Mouse (Mus musculus): ENCODE measurements around the gene Xpr1. TPM values are rescaled to one million over a fixed set of nuclear protein-coding genes. Genes with fewer than 3 reads are reported as not detected.

Xpr1 gene
- 49.8 and 68.7 TPM in 2 replicates for polyA plus RNA-seq (2014; fragmentation: Nextera tagmentation; extraction: Ambion mirVana)

DNA sequence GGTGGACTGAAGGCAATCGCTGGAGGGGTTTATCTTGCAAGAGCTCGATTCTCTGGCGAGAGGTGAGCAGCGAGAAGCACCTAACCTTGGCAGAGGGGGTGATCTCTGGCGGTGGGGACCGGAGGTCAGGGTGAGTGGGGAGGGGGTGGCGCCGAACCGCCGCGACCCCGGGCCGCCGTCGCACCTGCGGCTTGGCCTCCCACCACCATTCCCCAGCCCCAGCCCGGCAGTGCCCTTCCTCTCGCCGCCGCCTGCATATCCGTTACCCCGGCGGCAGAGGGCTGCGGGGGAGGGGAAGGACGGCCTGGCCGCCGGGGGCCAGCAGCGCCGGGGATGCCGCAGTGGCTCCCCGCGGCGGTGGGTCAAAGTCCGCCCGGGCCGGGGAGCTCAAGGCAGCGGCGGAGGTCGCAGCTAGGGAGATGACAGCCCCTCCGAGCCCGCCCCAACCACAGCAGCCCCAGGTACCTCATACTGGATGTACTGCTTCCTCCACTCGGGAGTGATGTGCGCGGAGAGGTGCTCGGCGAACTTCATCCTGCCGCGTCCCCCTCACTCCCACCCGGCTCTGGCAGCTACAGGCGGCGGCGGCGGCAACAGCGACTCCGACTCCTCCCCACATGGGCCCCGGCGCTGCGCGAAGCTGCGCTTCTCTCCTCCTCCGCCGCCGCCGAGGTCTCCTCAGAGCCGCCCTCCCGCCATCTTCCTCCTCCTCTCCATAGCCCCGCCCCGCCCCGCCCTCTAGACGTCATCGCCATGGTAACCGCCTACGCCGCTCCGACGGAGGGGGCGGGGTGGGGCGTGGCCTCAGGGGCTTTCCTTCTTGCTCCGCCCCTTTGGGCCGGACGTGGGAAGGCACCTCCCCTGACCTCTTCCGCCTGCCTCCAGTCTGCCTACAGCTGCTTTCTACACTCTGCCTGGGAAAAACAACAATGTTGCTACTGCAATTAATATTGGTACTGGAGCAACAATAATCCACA lies at the start of gene Xpr1:
Gene Xpr1, minus strand, starts transcription at position 715 of the 977 bp plus-strand sequence.
- peak within 1 kb of the TSS; percentile 95 for H3K27ac ChIP-seq (ENCODE audit: low read depth, low read length)
- peak; percentile 95 for ATAC-seq (ENCODE audit: low read depth)

GRCm38 (mm10) chr1:155463442-155463841 lies 46.2 kb upstream of the Xpr1 start:
- no peak overlapping the region for H3K9ac ChIP-seq (replicated peaks; ENCODE audit: low read depth, low read length)
- no peaks in the 10 kb centered on the region for H3K4me1 ChIP-seq (ENCODE audit: control insufficient read depth, insufficient read depth, low read length)
- ATAC-seq (ENCODE audit: low read depth) = no peak
- H3K4me3 ChIP-seq (ENCODE audit: low read depth, low read length) = no peak overlapping the region
- H3K27ac ChIP-seq (ENCODE audit: low read depth, low read length) = no peak overlapping the region
- no peaks in the 10 kb centered on the region for H3K27me3 ChIP-seq (ENCODE audit: control insufficient read depth, insufficient read depth, low read length)
- no peak overlapping the region for H3K4me2 ChIP-seq (ENCODE audit: low read depth, low read length)
- no peaks in the 10 kb centered on the region for H3K9me3 ChIP-seq (ENCODE audit: control insufficient read depth, low read length)
- no peaks in the 10 kb centered on the region for H3K36me3 ChIP-seq (ENCODE audit: control insufficient read depth, insufficient read depth, low read length)
- WGBS = 20% methylated on average over 10 of the region's 10 CpGs

More for the DNA sequence above, at the start of gene Xpr1:
- Histone ChIP-seq H3K9me3 (ENCODE audit: control insufficient read depth, low read length) (no peaks in the 10 kb centered on the region), H3K36me3 (ENCODE audit: control insufficient read depth, insufficient read depth, low read length) (no peaks in the 10 kb centered on the region), H3K4me1 (ENCODE audit: control insufficient read depth, insufficient read depth, low read length) (no peaks in the 10 kb centered on the region), H3K4me3 (ENCODE audit: low read depth, low read length) (peak within 1 kb of the TSS; percentile 92), H3K9ac (replicated peaks; ENCODE audit: low read depth, low read length) (peak within 1 kb of the TSS; percentile 94), H3K27me3 (ENCODE audit: control insufficient read depth, insufficient read depth, low read length) (no peaks in the 10 kb centered on the region), H3K4me2 (ENCODE audit: low read depth, low read length) (peak within 1 kb of the TSS; percentile 60)
- 0% methylated on average over 46 of the region's 82 CpGs for WGBS

DNA sequence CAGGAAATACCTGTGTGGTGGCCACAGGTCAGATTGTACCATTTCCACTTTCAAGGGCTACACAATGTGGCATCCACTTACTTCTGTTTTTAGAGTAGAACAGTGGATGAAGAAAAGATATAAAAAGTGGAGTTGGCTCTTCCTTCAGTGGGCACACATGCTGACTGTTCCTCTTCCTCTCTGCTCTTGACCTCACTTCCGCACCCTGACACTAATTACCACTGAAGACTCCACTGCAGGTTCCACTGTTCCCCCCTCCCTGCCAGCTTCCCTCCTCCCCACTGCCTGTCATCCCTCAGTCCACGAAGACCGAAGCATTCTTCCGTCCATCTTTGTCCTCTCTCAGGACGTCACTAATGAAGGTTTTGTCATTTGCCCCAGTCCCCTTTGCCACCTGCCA lies 45.4 kb upstream of the Xpr1 start:
- Histone ChIP-seq H3K9me3 (ENCODE audit: control insufficient read depth, low read length) (no peaks in the 10 kb centered on the region), H3K4me2 (ENCODE audit: low read depth, low read length) (no peak overlapping the region), H3K9ac (replicated peaks; ENCODE audit: low read depth, low read length) (no peak overlapping the region), H3K4me1 (ENCODE audit: control insufficient read depth, insufficient read depth, low read length) (no peaks in the 10 kb centered on the region), H3K27me3 (ENCODE audit: control insufficient read depth, insufficient read depth, low read length) (no peaks in the 10 kb centered on the region), H3K36me3 (ENCODE audit: control insufficient read depth, insufficient read depth, low read length) (no peaks in the 10 kb centered on the region), H3K27ac (ENCODE audit: low read depth, low read length) (no peak overlapping the region), H3K4me3 (ENCODE audit: low read depth, low read length) (no peak overlapping the region)
- WGBS = 71% methylated on average over 5 of the region's 5 CpGs
- ATAC-seq (ENCODE audit: low read depth) = no peak

GRCm38 (mm10) chr1:155457532-155457931 lies 40.3 kb upstream of the Xpr1 start:
- Histone ChIP-seq H3K4me1 (ENCODE audit: control insufficient read depth, insufficient read depth, low read length) (no peaks in the 10 kb centered on the region), H3K4me3 (ENCODE audit: low read depth, low read length) (no peak overlapping the region), H3K27me3 (ENCODE audit: control insufficient read depth, insufficient read depth, low read length) (no peaks in the 10 kb centered on the region), H3K9me3 (ENCODE audit: control insufficient read depth, low read length) (no peaks in the 10 kb centered on the region), H3K4me2 (ENCODE audit: low read depth, low read length) (no peak overlapping the region), H3K27ac (ENCODE audit: low read depth, low read length) (no peak overlapping the region), H3K36me3 (ENCODE audit: control insufficient read depth, insufficient read depth, low read length) (no peaks in the 10 kb centered on the region), H3K9ac (replicated peaks; ENCODE audit: low read depth, low read length) (no peak overlapping the region)
- 89% methylated on average over 7 of the region's 7 CpGs for WGBS
- no peak for ATAC-seq (ENCODE audit: low read depth)

DNA sequence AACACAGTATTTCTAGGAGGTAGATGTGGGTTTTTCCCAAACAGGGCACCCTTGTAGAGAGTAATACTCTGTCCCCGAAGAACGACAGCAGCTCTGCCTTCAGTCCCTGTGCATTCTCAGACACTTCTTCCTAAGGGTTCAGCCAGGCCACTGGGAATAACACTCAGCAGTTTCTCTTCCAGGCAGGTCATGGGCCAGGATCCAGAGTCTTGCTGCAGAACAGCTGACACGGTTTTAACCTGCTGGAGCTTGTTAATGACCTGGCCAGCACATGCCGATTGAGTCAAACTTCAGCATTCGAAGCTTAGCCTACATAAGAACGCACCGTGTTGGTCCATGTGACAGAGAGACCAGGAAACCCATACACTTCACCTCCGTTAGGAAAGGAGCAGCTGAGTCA lies 36.0 kb upstream of the Xpr1 start:
- no peaks in the 10 kb centered on the region for H3K9me3 ChIP-seq (ENCODE audit: control insufficient read depth, low read length)
- 0 out of 2 replicates have a peak, but pooled peaks cover 4% of the 10 kb centered on the region for H3K4me1 ChIP-seq (ENCODE audit: control insufficient read depth, insufficient read depth, low read length)
- no peaks in the 10 kb centered on the region for H3K36me3 ChIP-seq (ENCODE audit: control insufficient read depth, insufficient read depth, low read length)
- 82% methylated on average over 8 of the region's 8 CpGs for WGBS
- H3K4me3 ChIP-seq (ENCODE audit: low read depth, low read length) = no peak overlapping the region
- H3K4me2 ChIP-seq (ENCODE audit: low read depth, low read length) = no peak overlapping the region
- no peaks in the 10 kb centered on the region for H3K27me3 ChIP-seq (ENCODE audit: control insufficient read depth, insufficient read depth, low read length)
- no peak overlapping the region for H3K9ac ChIP-seq (replicated peaks; ENCODE audit: low read depth, low read length)
- no peak for ATAC-seq (ENCODE audit: low read depth)
- H3K27ac ChIP-seq (ENCODE audit: low read depth, low read length) = no peak overlapping the region

GRCm38 (mm10) chr1:155448932-155449331 lies 31.7 kb upstream of the Xpr1 start:
- H3K4me2 ChIP-seq (ENCODE audit: low read depth, low read length) = no peak overlapping the region
- H3K9ac ChIP-seq (replicated peaks; ENCODE audit: low read depth, low read length) = no peak overlapping the region
- no peaks in the 10 kb centered on the region for H3K9me3 ChIP-seq (ENCODE audit: control insufficient read depth, low read length)
- ATAC-seq (ENCODE audit: low read depth) = no peak
- WGBS = 92% methylated on average over 2 of the region's 2 CpGs
- 0 out of 2 replicates have a peak, but pooled peaks cover 4% of the 10 kb centered on the region for H3K4me1 ChIP-seq (ENCODE audit: control insufficient read depth, insufficient read depth, low read length)
- no peaks in the 10 kb centered on the region for H3K36me3 ChIP-seq (ENCODE audit: control insufficient read depth, insufficient read depth, low read length)
- no peak overlapping the region for H3K4me3 ChIP-seq (ENCODE audit: low read depth, low read length)
- H3K27ac ChIP-seq (ENCODE audit: low read depth, low read length) = no peak overlapping the region
- no peaks in the 10 kb centered on the region for H3K27me3 ChIP-seq (ENCODE audit: control insufficient read depth, insufficient read depth, low read length)

GRCm38 (mm10) chr1:155447277-155447676 lies 30.1 kb upstream of the Xpr1 start:
- WGBS = 62% methylated on average over 6 of the region's 6 CpGs
- Histone ChIP-seq H3K9ac (replicated peaks; ENCODE audit: low read depth, low read length) (no peak overlapping the region), H3K9me3 (ENCODE audit: control insufficient read depth, low read length) (no peaks in the 10 kb centered on the region), H3K27ac (ENCODE audit: low read depth, low read length) (no peak overlapping the region), H3K4me1 (ENCODE audit: control insufficient read depth, insufficient read depth, low read length) (0 out of 2 replicates have a peak, but pooled peaks cover 6% of the 10 kb centered on the region), H3K36me3 (ENCODE audit: control insufficient read depth, insufficient read depth, low read length) (no peaks in the 10 kb centered on the region), H3K4me2 (ENCODE audit: low read depth, low read length) (no peak overlapping the region), H3K27me3 (ENCODE audit: control insufficient read depth, insufficient read depth, low read length) (no peaks in the 10 kb centered on the region), H3K4me3 (ENCODE audit: low read depth, low read length) (no peak overlapping the region)
- ATAC-seq (ENCODE audit: low read depth) = no peak

- peak; percentile 34; the same call in 1 of the 2 replicates for ATAC-seq (ENCODE audit: low read depth)
- 74% methylated on average over 4 of the region's 4 CpGs for WGBS
- H3K27me3 ChIP-seq (ENCODE audit: control insufficient read depth, insufficient read depth, low read length) = no peaks in the 10 kb centered on the region
Observed at GRCm38 (mm10) chr1:155443115-155443514, 25.9 kb upstream of the Xpr1 start.

DNA sequence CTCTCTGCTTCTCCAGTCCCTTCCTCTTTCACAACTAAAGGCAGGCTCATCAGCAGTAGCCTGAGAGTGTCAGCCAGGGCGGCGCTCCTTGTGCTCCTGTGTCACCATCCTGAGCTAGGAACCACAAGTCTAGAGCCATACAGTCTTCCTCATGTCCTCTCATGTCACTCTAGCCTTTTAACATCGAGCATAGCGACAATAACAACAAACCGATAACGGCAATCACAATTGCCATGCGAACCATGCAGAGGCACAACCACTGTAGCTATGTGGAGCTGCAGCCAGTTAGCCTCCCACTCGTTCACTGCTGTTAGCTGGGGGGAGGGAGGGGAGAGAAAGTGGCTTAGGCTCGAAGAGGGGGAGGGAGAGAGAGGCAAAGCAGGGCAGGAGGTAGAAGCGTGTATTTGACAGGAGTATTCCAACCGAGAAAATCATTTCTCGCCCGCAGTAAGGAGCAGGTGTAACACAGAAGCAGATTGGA lies 25.3 kb upstream of the Xpr1 start:
- H3K9ac ChIP-seq (replicated peaks; ENCODE audit: low read depth, low read length) = no peak overlapping the region
- WGBS = 65% methylated on average over 13 of the region's 13 CpGs
- peak; percentile 24; the same call in 1 of the 2 replicates for ATAC-seq (ENCODE audit: low read depth)

More at GRCm38 (mm10) chr1:155443115-155443514, 25.9 kb upstream of the Xpr1 start:
- no peaks in the 10 kb centered on the region for H3K36me3 ChIP-seq (ENCODE audit: control insufficient read depth, insufficient read depth, low read length)
- no peak overlapping the region for H3K9ac ChIP-seq (replicated peaks; ENCODE audit: low read depth, low read length)
- H3K4me1 ChIP-seq (ENCODE audit: control insufficient read depth, insufficient read depth, low read length) = 0 out of 2 replicates have a peak, but pooled peaks cover 2% of the 10 kb centered on the region
- no peak overlapping the region for H3K4me2 ChIP-seq (ENCODE audit: low read depth, low read length)
- H3K4me3 ChIP-seq (ENCODE audit: low read depth, low read length) = no peak overlapping the region
- no peak overlapping the region for H3K27ac ChIP-seq (ENCODE audit: low read depth, low read length)
- H3K9me3 ChIP-seq (ENCODE audit: control insufficient read depth, low read length) = no peaks in the 10 kb centered on the region

More for the DNA sequence above, 25.3 kb upstream of the Xpr1 start:
- no peaks in the 10 kb centered on the region for H3K36me3 ChIP-seq (ENCODE audit: control insufficient read depth, insufficient read depth, low read length)
- H3K9me3 ChIP-seq (ENCODE audit: control insufficient read depth, low read length) = no peaks in the 10 kb centered on the region
- no peaks in the 10 kb centered on the region for H3K27me3 ChIP-seq (ENCODE audit: control insufficient read depth, insufficient read depth, low read length)
- H3K4me1 ChIP-seq (ENCODE audit: control insufficient read depth, insufficient read depth, low read length) = 0 out of 2 replicates have a peak, but pooled peaks cover 2% of the 10 kb centered on the region
- no peak overlapping the region for H3K4me3 ChIP-seq (ENCODE audit: low read depth, low read length)
- no peak overlapping the region for H3K4me2 ChIP-seq (ENCODE audit: low read depth, low read length)
- peak overlapping the region; percentile 66 for H3K27ac ChIP-seq (ENCODE audit: low read depth, low read length)

All from neural tube, embryonic 14.5 days (tissue).